Mouse (Mus musculus) intestine, postnatal 0 days (tissue): ENCODE measurements around the gene Gm21981. TPM values are rescaled to one million over a fixed set of nuclear protein-coding genes. Genes with fewer than 3 reads are reported as not detected.

Experiments used
- ATAC-seq: fragments of 200-750 bp; cut with Nextera tagmentation; 2 replicates; pipeline ENCODE4 v1.8.0; 2017; ENCODE audit warnings: mild to moderate bottlenecking, moderate TSS enrichment, moderate library complexity
- H3K27ac ChIP-seq: fragments of 300-500 bp; sonication (generic); 2 replicates; pipeline ENCODE4 v1.5.1; 2014; ENCODE audit warnings: mild to moderate bottlenecking, low read depth, low read length, moderate library complexity
- H3K27me3 ChIP-seq: fragments of 300-500 bp; sonication (generic); replicated peaks from 2 replicates; pipeline ENCODE4 v1.6.1; 2014; ENCODE audit warnings: low read length, mixed read lengths; ENCODE audit not compliant: control insufficient read depth, insufficient read depth
- H3K36me3 ChIP-seq: fragments of 300-500 bp; sonication (generic); 2 replicates; pipeline ENCODE4 v1.6.1; 2014; ENCODE audit warnings: mild to moderate bottlenecking, moderate library complexity; ENCODE audit not compliant: control insufficient read depth, insufficient read depth
- H3K4me1 ChIP-seq: fragments of 300-500 bp; sonication (generic); replicated peaks from 2 replicates; pipeline ENCODE4 v1.6.1; 2014; ENCODE audit warnings: antibody characterized with exemption, low read length, mixed read lengths; ENCODE audit not compliant: control insufficient read depth, insufficient read depth
- H3K4me2 ChIP-seq: fragments of 300-500 bp; sonication (generic); replicated peaks from 2 replicates; pipeline ENCODE4 v1.6.1; 2014; ENCODE audit warnings: low read depth, mild to moderate bottlenecking, moderate library complexity
- H3K4me3 ChIP-seq: fragments of 300-500 bp; sonication (generic); 2 replicates; pipeline ENCODE4 v1.5.1; 2014; ENCODE audit warnings: low read depth, low read length
- H3K9ac ChIP-seq: fragments of 300-500 bp; sonication (generic); 2 replicates; pipeline ENCODE4 v1.6.1; 2014; ENCODE audit warnings: mild to moderate bottlenecking, low read depth, low read length
- H3K9me3 ChIP-seq: fragments of 300-500 bp; sonication (generic); 2 replicates; pipeline ENCODE4 v1.6.1; 2016; ENCODE audit warnings: mixed run types; ENCODE audit not compliant: control insufficient read depth
- CTCF ChIP-seq: sonication (generic); IDR thresholded peaks from 2 replicates; pipeline ENCODE4 v1.5.1; 2016; ENCODE audit warnings: low read depth, mild to moderate bottlenecking, control low read depth, antibody characterized with exemption, moderate library complexity
- WGBS: fragments of 180-500 bp; shearing (Covaris S2); extraction: QIAGEN DNeasy Blood & Tissue Kit; methylation state at CpG from one replicate; pipeline ENCODE4 v1.1.7; 2014; 5-methylcytosine and 5-hydroxymethylcytosine counted together
- polyA plus RNA-seq: library from polyadenylated mRNA; unstranded; fragments of >200 nt; fragmentation: Nextera tagmentation; extraction: Ambion mirVana; gene quantifications from 2 replicates; pipeline ENCODE4 v1.2.1, GENCODE M21; 2015

Gene Gm21981
- polyA plus RNA-seq, 1 experiment from 2014 or later: 0.12 TPM

DNA sequence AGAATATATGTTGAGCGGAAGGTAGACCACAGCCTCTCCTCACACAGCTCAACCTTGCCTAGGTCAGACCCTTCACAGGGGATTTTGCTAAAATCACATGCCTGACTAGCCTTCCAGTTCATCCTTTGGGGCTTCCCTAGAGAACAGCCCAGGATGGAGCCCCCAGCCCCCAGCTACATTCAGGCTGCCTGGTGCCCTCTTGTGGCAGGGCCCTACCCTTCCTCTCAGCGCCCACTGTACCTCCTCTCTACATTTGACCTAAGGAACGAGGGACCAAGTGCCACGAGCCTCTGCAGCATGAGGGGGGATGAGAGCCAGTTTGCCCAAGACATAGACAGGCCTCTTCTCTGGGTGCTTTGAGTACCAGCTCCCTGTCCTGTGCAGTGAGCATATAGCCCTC lies 10.4 kb upstream of the Gm21981 start:
- TF ChIP-seq CTCF: peak; percentile 32
- Histone ChIP-seq H3K4me1 (no peaks in the 10 kb centered on the region), H3K9ac (no peak overlapping the region), H3K27ac (no peak overlapping the region), H3K9me3 (no peaks in the 10 kb centered on the region), H3K36me3 (peaks cover 38% of the 10 kb centered on the region), H3K27me3 (no peaks in the 10 kb centered on the region), H3K4me3 (no peak overlapping the region), H3K4me2 (no peak overlapping the region)
- no peak for ATAC-seq
- 78% methylated on average over 4 of the region's 4 CpGs for WGBS

- no peak overlapping the region for H3K4me2 ChIP-seq
- H3K27me3 ChIP-seq: no peaks in the 10 kb centered on the region
- H3K9me3 ChIP-seq: no peaks in the 10 kb centered on the region
- H3K27ac ChIP-seq: no peak overlapping the region
- no peak overlapping the region for H3K9ac ChIP-seq
- peaks cover 41% of the 10 kb centered on the region for H3K36me3 ChIP-seq
- TF ChIP-seq CTCF: 0 out of 2 replicates have a peak, but pooled peaks have one; percentile 8
- no peak overlapping the region for H3K4me3 ChIP-seq
- ATAC-seq: no peak
- 63% methylated on average over 20 of the region's 20 CpGs for WGBS
- H3K4me1 ChIP-seq: no peaks in the 10 kb centered on the region
Measured at GRCm38 (mm10) chr17:47703556-47703955, 9.3 kb upstream of the Gm21981 start.

- no peak for ATAC-seq
- Histone ChIP-seq H3K27ac (no peak overlapping the region), H3K9me3 (no peaks in the 10 kb centered on the region), H3K36me3 (peaks cover 41% of the 10 kb centered on the region), H3K9ac (no peak overlapping the region), H3K4me2 (no peak overlapping the region), H3K4me1 (no peaks in the 10 kb centered on the region), H3K27me3 (no peaks in the 10 kb centered on the region), H3K4me3 (no peak overlapping the region)
- WGBS: 56% methylated on average over 28 of the region's 28 CpGs
- no peak for TF ChIP-seq CTCF
Measured at GRCm38 (mm10) chr17:47702548-47703345, 8.5 kb upstream of the Gm21981 start.

GRCm38 (mm10) chr17:47701793-47702192 lies 7.5 kb upstream of the Gm21981 start:
- H3K4me3 ChIP-seq: no peak overlapping the region
- no peaks in the 10 kb centered on the region for H3K4me1 ChIP-seq
- no peaks in the 10 kb centered on the region for H3K27me3 ChIP-seq
- ATAC-seq: no peak
- TF ChIP-seq CTCF: no peak
- 83% methylated on average over 9 of the region's 9 CpGs for WGBS
- H3K27ac ChIP-seq: no peak overlapping the region
- no peak overlapping the region for H3K4me2 ChIP-seq
- H3K9ac ChIP-seq: no peak overlapping the region
- no peaks in the 10 kb centered on the region for H3K9me3 ChIP-seq
- peaks cover 41% of the 10 kb centered on the region for H3K36me3 ChIP-seq

GRCm38 (mm10) chr17:47699055-47699454 lies 4.8 kb upstream of the Gm21981 start:
- no peaks in the 10 kb centered on the region for H3K4me1 ChIP-seq
- TF ChIP-seq CTCF: no peak
- no peak overlapping the region for H3K4me3 ChIP-seq
- no peaks in the 10 kb centered on the region for H3K9me3 ChIP-seq
- no peak overlapping the region for H3K9ac ChIP-seq
- WGBS: 65% methylated on average over 2 of the region's 2 CpGs
- no peak for ATAC-seq
- H3K4me2 ChIP-seq: no peak overlapping the region
- peaks cover 41% of the 10 kb centered on the region for H3K36me3 ChIP-seq
- H3K27ac ChIP-seq: no peak overlapping the region
- no peaks in the 10 kb centered on the region for H3K27me3 ChIP-seq

DNA sequence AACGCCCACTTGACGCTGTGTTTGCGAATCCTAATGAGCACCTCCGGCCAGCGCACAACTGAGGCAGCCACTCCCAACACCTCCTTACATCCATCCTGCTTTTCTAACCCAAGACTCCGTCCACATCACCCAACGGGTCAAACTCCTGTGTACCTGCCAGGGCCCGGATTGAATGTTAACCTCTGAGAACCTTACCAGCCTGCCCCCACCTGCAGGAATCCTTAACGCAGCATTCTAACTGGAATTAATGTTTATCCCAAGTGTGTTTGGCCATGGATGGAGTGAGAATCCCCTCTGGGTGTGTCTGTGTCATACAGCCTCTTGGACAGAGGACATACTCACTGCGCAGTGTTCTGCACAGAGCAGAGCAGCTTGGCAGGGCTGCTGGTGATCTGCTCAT lies 3.9 kb upstream of the Gm21981 start:
- no peaks in the 10 kb centered on the region for H3K9me3 ChIP-seq
- H3K36me3 ChIP-seq: peaks cover 33% of the 10 kb centered on the region
- no peak for ATAC-seq
- H3K27ac ChIP-seq: no peak overlapping the region
- H3K4me2 ChIP-seq: no peak overlapping the region
- H3K4me3 ChIP-seq: no peak overlapping the region
- no peak for TF ChIP-seq CTCF
- H3K27me3 ChIP-seq: no peaks in the 10 kb centered on the region
- H3K4me1 ChIP-seq: no peaks in the 10 kb centered on the region
- 88% methylated on average over 10 of the region's 10 CpGs for WGBS
- H3K9ac ChIP-seq: no peak overlapping the region
